Mouse (Mus musculus): ENCODE measurements around the gene Pth. TPM values are rescaled to one million over a fixed set of nuclear protein-coding genes. Genes with fewer than 3 reads are reported as not detected.

Gene Pth
- total RNA-seq (2023), result not detected

GRCm38 (mm10) chr7:113388470-113388869 lies at the start of gene Pth:
Gene Pth (minus strand): TSS chr7:113388570.

GRCm38 (mm10) chr7:113368746-113369619 lies 19.4 kb downstream of the Pth start, which contains the start of gene Btbd10:
Gene Btbd10 (minus strand): TSS chr7:113369392.

Other genes with a start within 250 kb of the Pth start
- gene Arntl, start 181.1 kb downstream of the Pth start, total RNA-seq (2023), result 31.7 TPM
- 15.4 TPM for gene Btbd10, start 19.2 kb downstream of the Pth start, total RNA-seq (2023)
- 62.5 TPM for gene Far1, start 125.3 kb upstream of the Pth start, total RNA-seq (2023)

Measured in CD4-positive naive resting alpha-beta T cell, adult 76 days (primary cell).